Mouse (Mus musculus): Measurements from ENCODE around the gene Smg5.
A peak's percentile ranks its signal among the peaks of the same experiment; 100 is the strongest.
"Not testable (repeated sequence)": the region's sequence is repeated elsewhere in the genome, so short reads cannot be mapped to it uniquely, and the experiment has no call there.

Smg5 gene

GRCm38 (mm10) chr3:88336058-88337013 lies at the start of gene Smg5, which contains the start of gene Tmem79:
TSS of gene Smg5 (plus strand) at chr3:88336260.
TSS of gene Tmem79 (minus strand) at chr3:88336148.
- peak; percentile 98 for DNase-seq (ENCODE audit: low read depth, low spot score)

GRCm38 (mm10) chr3:88287110-88287509 lies 49.0 kb upstream of the Smg5 start, which contains the start of gene Gm38392:
TSS of gene Gm38392 (minus strand) at chr3:88287210.
- DNase-seq (ENCODE audit: low read depth, low spot score) = no peak

GRCm38 (mm10) chr3:88288133-88288713 lies 47.8 kb upstream of the Smg5 start:
- DNase-seq (ENCODE audit: low read depth, low spot score) = not testable (repeated sequence)

GRCm38 (mm10) chr3:88291970-88292369 lies 44.1 kb upstream of the Smg5 start:
- DNase-seq (ENCODE audit: low read depth, low spot score) = no peak

- DNase-seq (ENCODE audit: low read depth, low spot score) = not testable (repeated sequence)
These were observed 40.8 kb upstream of the Smg5 start for GRCm38 (mm10) chr3:88295272-88295671.

GRCm38 (mm10) chr3:88296110-88296560 lies 39.9 kb upstream of the Smg5 start:
- DNase-seq (ENCODE audit: low read depth, low spot score) = no peak

- peak; percentile 99 for DNase-seq (ENCODE audit: low read depth, low spot score)
These were observed 39.3 kb upstream of the Smg5 start, which contains the start of the genes Tsacc and Cct3 for GRCm38 (mm10) chr3:88296561-88297318. TSS of gene Tsacc (minus strand) at chr3:88296999. TSS of gene Cct3 (plus strand) at chr3:88297116.

GRCm38 (mm10) chr3:88297321-88297851 lies 38.7 kb upstream of the Smg5 start:
- peak; percentile 5 for DNase-seq (ENCODE audit: low read depth, low spot score)

- DNase-seq (ENCODE audit: low read depth, low spot score) = no peak
These were observed 36.9 kb upstream of the Smg5 start for GRCm38 (mm10) chr3:88299172-88299571.

GRCm38 (mm10) chr3:88324951-88325405 lies 11.1 kb upstream of the Smg5 start, which contains the start of gene Glmp:
TSS of gene Glmp (plus strand) at chr3:88325023.
- DNase-seq (ENCODE audit: low read depth, low spot score) = peak; percentile 65

- no peak for DNase-seq (ENCODE audit: low read depth, low spot score)
These were observed 7.1 kb upstream of the Smg5 start for GRCm38 (mm10) chr3:88328956-88329355.

GRCm38 (mm10) chr3:88331282-88331681 lies 4.8 kb upstream of the Smg5 start:
- no peak for DNase-seq (ENCODE audit: low read depth, low spot score)

GRCm38 (mm10) chr3:88334029-88334658 lies 1.9 kb upstream of the Smg5 start:
- DNase-seq (ENCODE audit: low read depth, low spot score) = no peak

GRCm38 (mm10) chr3:88334902-88335435 lies 1.1 kb upstream of the Smg5 start:
- DNase-seq (ENCODE audit: low read depth, low spot score) = no peak

- peak; percentile 15 for DNase-seq (ENCODE audit: low read depth, low spot score)
These were observed 515 bp upstream of the Smg5 start for GRCm38 (mm10) chr3:88335436-88336053.

- no peak for DNase-seq (ENCODE audit: low read depth, low spot score)
These were observed 1.4 kb downstream of the Smg5 start for GRCm38 (mm10) chr3:88337367-88338020.

GRCm38 (mm10) chr3:88338316-88338715 lies 2.3 kb downstream of the Smg5 start:
- DNase-seq (ENCODE audit: low read depth, low spot score) = no peak

GRCm38 (mm10) chr3:88339006-88339405 lies 2.9 kb downstream of the Smg5 start:
- DNase-seq (ENCODE audit: low read depth, low spot score) = peak; percentile 28

GRCm38 (mm10) chr3:88350732-88351131 lies 14.7 kb downstream of the Smg5 start:
- DNase-seq (ENCODE audit: low read depth, low spot score) = no peak

Data from skeletal muscle tissue, adult 2 months (tissue).